Mouse (Mus musculus): ENCODE measurements at regions not wholly inside any gene's neighbourhood (a gene's known extent, or its start where the extent isn't known, plus 50 kb on each side); places are given as distances from the start of the nearest gene placed in this dataset.
A peak's percentile ranks its signal among the peaks of the same experiment; 100 is the strongest.
"Not testable (repeated sequence)": the region's sequence is repeated elsewhere in the genome, so short reads cannot be mapped to it uniquely, and the experiment has no call there.

- no peak for DNase-seq (ENCODE audit: extremely low read depth, low read depth, low spot score)
Observed at GRCm38 (mm10) chr8:57383746-57384320, 63.0 kb downstream of the Hand2 start.

- no peak for DNase-seq (ENCODE audit: extremely low read depth, low read depth, low spot score)
Observed at GRCm38 (mm10) chr8:57387627-57388026, 66.8 kb downstream of the Hand2 start.

GRCm38 (mm10) chr8:57388579-57388978 lies 67.1 kb upstream of the Scrg1 start:
- no peak for DNase-seq (ENCODE audit: extremely low read depth, low read depth, low spot score)

GRCm38 (mm10) chr8:57397999-57398635 lies 57.6 kb upstream of the Scrg1 start:
- DNase-seq (ENCODE audit: extremely low read depth, low read depth, low spot score) = no peak

GRCm38 (mm10) chr8:57400171-57400570 lies 55.6 kb upstream of the Scrg1 start:
- not testable (repeated sequence) for DNase-seq (ENCODE audit: extremely low read depth, low read depth, low spot score)

- DNase-seq (ENCODE audit: extremely low read depth, low read depth, low spot score) = peak; percentile 8
Observed at GRCm38 (mm10) chr8:57400776-57401631, 54.7 kb upstream of the Scrg1 start.

- DNase-seq (ENCODE audit: extremely low read depth, low read depth, low spot score) = peak; percentile 14
Observed at GRCm38 (mm10) chr8:57401661-57402060, 54.1 kb upstream of the Scrg1 start.

- no peak for DNase-seq (ENCODE audit: extremely low read depth, low read depth, low spot score)
Observed at GRCm38 (mm10) chr8:57402200-57402599, 53.5 kb upstream of the Scrg1 start.

GRCm38 (mm10) chr8:57403640-57404180 lies 52.0 kb upstream of the Scrg1 start:
- no peak for DNase-seq (ENCODE audit: extremely low read depth, low read depth, low spot score)

GRCm38 (mm10) chr8:57405277-57405817 lies 50.4 kb upstream of the Scrg1 start:
- DNase-seq (ENCODE audit: extremely low read depth, low read depth, low spot score) = no peak

Measured in fat pad, adult 2 months (tissue).